Mouse (Mus musculus) gastrocnemius, postnatal 25 days (tissue): ENCODE data around the gene Apoa2. TPM values are rescaled to one million over a fixed set of nuclear protein-coding genes. Genes with fewer than 3 reads are reported as not detected.
A peak's percentile ranks its signal among the peaks of the same experiment; 100 is the strongest.

Source experiments
- DNase-seq: peaks from one replicate; pipeline ENCODE4 v3.0.0; 2022
- total RNA-seq, 2 experiments: library from RNA; stranded (reverse); gene quantifications; 1 replicate in 1 of 2; 2 replicates in 1 of 2; pipeline ENCODE4 v1.2.3; 2021

Apoa2 gene
- total RNA-seq, 2 experiments from 2014 or later = not detected

DNA sequence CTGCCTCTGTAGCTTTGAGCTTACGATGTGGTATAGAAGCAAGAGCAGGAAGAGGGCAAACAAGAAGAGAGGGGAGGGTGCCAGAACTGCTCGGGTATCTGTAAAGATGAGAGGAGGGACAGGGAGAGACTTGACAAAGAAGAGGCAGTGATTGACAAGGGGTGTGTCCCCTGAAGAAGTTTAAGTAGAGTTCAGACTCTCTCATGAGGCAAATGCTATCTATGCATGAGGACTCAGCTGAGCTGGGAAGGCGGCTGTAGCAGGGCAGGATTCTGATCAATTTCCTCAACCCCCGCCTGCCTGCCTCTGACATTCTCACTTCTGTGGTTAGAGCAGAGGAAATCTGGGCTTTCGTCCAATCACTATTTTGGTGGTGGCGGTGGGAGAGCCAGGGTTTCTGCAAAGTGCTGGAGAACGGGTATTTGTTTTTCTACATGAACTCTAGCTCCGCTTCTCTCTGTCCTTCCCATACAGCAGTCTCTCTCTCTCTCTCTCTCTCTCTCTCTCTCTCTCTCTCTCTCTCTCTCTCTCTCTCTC, 37.8 kb downstream of the Apoa2 start:
- DNase-seq = peak; percentile 61

DNA sequence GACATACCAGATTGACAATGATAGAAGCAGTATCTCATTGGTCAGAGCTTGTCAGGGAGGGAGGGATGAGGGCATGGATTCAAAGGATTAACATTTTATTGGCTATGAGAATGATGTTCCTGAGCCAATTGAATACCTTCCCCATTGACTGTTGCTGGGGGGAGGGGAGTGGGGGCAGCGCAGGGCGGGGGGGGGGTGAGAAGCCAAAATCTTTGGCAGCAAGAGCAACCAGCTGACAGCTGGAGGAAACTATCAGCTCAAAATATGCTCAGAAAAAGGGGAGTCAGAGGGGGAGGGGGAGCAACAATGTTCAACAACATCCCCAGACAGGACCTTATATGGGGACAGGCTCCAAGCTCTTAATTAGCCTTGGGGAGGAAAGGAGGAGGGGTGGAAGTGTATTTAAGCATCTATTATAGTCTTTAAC, 38.3 kb downstream of the Apoa2 start:
- no peak for DNase-seq

DNA sequence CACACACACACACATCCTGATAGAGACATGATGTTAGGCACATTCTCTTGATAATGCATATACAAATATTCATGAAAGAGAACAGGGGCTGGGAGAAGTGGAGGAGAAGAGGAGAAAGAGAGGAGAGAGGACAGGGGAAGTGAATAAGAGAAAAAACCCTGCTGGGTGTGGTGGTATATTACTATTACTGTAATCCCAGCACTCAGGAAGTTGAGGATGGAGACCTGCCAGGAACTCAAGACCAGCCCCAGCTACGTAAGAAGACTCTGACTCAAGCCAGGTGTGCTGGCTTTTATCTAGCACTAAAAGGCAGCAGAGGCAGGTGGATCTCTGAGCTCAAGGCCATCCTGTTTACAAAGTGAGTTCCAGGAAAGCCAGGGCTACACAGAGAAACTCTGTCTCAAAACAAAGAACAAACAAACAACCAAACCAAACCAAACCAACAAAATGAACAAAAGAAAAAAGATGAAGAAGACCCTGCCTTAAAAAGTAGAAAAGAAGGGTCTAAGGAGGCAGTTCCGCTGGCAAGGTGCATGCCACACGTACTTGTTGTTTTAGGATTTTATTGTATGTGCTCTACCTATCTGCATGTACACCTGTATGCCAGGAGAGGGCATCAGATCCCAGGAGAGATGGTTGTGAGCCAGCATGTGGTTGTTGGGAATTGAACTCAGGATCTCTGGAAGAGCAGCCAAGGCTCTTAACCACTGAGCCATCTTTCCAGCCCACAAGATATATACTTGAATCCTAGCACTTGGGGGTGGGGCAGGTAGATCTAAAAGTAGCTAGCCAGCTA, 39.0 kb downstream of the Apoa2 start:
- no peak for DNase-seq

DNA sequence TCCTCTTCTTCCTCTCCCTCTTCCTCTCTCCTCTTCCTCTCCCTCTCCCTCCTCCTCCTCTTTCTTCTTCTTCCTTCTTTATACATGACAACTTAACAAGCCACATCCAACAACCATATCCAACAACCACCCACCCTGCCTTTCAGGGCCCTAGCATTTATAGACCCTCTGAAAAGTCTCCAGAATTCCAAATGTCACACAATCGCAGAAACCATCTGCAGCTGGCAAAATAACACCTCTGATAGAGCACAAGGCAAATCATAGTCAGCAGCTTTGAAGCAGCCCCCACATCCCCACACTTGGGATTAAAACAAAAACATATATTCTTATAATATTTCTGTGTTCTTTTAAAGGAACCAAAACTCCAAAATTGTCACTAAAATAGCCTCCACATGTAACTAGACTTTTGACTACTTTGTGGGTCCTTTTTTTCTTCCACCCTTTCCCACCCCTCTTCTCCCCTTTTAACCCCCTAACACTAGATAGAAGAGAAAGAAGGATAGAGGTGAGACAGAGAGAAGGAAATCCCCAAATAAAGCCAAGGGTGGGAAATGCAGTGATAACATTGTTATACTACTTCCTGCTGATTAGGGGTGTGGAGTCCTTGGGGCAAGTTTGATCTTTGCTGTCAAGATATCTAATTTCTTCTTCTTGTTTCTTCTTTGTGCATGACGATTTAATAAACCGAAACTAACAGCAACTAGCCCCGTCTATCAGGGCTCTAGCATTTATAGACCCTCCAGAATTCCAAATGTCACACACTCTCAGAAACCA, 41.3 kb downstream of the Apoa2 start:
- DNase-seq = no peak

DNA sequence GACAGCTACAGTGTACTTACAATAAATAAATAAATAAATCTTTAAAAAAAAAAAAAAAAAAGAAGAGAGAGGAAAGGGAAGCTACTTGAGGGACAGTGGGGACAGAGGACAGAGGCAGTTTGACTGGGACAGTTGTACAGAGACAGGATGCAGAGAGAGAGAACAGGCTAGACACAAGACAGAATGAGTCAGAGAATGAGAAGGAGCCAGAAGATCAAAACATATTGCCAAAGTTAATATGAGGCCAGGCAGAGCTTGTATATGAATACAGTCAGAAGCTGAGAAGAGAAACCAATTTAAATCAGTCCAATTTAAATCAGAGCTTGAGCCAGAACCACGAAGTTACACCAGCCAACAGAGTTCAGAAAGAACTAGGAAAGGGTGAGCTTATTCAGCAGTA, 43.5 kb downstream of the Apoa2 start:
- DNase-seq = no peak

DNA sequence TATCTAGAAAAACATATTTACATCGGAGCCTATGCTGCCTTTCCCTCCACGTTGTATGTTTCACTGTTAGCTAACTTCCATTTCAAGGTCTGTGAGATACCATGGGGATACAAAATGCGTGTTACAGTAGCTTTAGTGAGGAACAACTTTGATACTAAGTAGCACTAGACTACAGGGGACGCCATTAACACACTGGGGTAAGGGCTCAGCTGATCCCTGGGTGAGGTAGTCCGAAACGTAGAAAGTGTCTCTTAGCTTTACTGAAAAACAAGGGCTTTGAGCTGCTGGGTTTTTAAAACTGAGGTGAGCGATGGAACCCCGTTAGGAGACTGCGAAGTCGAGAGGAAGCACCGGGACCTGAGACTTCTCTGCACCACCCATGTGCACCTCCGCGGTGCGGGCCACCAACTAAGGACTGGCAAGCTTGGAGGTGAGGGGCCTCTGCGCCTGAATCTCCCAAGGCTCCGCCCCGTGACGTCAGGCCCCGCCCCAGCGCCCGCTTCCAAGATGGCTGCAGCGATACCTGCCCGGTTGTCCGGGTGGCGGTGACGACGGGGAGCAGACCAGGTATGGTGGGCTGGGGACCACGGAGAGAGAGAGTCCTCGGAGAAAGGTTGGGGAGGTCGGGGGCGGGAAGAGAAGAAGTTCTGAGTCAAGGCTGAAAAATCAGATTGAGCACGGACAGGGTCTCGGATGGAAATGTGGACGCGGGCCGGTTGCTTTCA, 45.2 kb downstream of the Apoa2 start, which contains the start of gene B4galt3:
Gene B4galt3 (plus strand): TSS at position 481 of the 725 bp plus-strand sequence.
- DNase-seq = peak; percentile 93

DNA sequence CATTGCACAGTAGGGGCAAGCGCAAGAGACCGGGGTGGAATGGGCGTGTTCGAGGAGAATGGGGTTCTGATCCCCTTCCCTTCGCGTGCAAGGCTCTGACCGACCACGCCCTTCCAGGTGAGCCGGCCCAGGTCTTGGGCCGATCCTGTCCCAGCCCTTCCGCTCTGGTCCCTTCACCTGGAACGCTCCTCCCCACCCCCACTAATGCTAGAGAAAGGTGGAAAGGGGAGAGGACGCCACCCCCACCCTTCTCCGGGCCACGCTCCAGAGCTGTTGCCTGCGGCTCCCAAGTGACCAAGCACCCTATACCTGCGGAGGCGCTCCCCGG, 45.7 kb downstream of the Apoa2 start:
- no peak for DNase-seq

DNA sequence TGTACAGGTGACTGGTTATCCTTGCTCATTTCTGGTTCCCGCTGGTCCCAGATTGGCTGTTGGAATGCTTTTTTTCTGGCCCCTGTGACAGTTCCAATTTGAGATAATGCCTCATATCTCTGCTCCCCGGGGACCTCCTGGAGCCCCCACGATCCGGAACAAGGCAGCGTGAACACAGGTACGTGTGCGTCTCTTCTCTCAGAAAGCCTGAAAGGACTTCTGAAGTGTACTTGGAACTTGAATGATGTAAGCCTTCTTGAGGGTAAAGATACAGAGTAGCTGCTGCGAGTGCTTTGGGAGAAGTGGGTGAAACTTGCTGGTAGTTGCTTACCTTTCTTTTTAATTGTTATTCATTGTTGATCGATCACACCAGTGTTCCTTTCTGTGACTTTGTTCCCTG, 46.3 kb downstream of the Apoa2 start:
- no peak for DNase-seq

DNA sequence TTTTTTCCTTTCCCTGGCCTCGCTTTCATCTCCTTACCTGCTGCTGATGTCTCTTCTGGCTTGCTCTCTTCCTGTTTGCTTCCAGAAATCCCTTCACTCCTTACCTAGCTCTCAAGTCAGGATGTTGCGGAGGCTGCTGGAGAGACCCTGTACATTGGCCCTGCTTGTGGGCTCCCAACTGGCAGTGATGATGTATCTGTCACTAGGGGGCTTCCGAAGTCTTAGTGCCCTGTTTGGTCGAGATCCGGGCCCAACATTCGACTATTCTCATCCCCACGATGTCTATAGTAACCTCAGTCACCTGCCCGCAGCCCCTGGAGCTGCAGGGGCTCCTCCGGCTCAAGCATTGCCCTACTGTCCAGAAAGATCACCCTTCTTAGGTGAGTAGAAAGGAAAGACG, 46.8 kb downstream of the Apoa2 start:
- no peak for DNase-seq

DNA sequence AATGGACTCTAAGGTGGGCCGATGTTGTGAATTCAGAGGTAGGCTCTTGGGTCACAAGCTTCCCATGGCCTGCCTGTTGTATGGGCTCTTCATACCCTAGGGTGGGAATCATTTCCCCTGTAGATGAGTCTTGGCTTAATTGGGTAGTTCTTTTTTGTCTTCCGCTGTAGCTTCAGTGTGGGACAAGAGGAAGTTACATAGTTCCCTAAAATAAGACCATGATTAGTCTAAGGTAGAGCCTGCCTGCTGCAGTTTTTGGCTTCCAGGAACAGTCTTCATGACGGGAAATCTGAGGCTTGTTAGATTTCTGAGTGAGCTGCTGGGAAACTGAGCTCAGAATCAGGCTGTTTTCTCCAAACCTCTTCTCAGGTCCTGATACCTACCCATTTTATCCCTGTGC, 47.2 kb downstream of the Apoa2 start:
- DNase-seq = no peak

DNA sequence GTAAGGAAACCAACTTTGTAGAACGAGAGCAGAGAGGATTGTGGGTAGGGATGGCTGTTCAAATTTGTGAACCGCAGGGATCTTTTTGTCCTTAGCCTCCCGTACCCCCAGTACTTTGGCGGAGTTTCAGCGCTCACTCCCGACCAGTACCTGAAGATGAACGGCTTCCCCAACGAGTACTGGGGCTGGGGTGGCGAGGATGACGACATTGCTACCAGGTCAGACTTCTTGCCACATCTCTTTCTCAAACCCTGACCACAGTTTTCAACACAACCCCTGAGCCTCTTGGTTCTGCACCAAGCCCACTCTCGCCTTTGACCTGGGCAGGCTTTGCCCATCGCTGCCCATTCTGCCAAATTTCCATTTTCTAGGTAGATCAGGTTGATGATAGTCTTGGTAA, 49.3 kb downstream of the Apoa2 start:
- DNase-seq = no peak

DNA sequence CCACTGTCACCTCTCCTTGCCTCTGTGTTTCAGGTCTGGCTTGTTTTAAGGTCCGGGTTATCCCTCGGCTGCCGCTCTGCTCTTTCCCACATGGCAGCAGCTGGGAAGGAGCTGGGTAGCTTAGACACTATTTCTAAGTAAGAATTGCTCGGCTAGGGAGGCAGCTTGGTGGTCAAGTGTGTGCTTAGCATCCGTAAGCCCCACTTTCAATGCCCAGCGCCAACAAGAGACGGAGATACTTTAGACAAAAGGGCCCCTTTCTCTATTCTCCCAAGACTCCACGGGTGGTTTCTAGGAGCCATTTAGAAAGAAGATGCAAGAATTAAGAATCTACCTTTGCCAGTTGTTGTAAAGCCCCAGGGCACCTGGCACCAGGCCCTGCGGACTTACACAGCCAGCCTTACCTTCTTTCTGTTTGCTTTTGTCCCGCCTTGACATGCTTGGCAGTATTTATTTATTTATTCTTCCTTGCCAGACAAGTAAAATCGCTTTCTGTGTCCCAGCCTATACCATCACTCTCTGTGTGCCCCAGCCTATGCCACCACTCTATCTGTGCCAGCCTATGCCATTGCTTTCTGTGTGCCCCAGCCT, 50.4 kb downstream of the Apoa2 start:
- no peak for DNase-seq

Other genes with a start within 250 kb of the Apoa2 start
- 1 to 10 TPM; 1.9 to 2.8 TPM for gene Fcgr2b, start 248.5 kb upstream of the Apoa2 start, total RNA-seq
- gene Fcgr4, start 206.1 kb upstream of the Apoa2 start, total RNA-seq = not detected
- gene Fcgr3, start 160.1 kb upstream of the Apoa2 start, total RNA-seq = 1 to 10 TPM; 3.7 to 4.6 TPM
- gene Cfap126, start 111.1 kb upstream of the Apoa2 start, total RNA-seq = 1 to 10 TPM in 1 of 2 experiments, under 1 TPM in 1; 0.69 to 1.2 TPM
- gene Sdhc, start 74.5 kb upstream of the Apoa2 start, total RNA-seq = 100 to 1,000 TPM; 692 to 785 TPM
- gene Mpz, start 74.3 kb upstream of the Apoa2 start, total RNA-seq = 100 to 1,000 TPM in 1 of 2 experiments, 10 to 100 TPM in 1; 99.1 to 120 TPM
- gene Pcp4l1, start 28.8 kb upstream of the Apoa2 start, total RNA-seq = 10 to 100 TPM; 15.0 to 48.8 TPM
- gene Nr1i3, start 11.1 kb upstream of the Apoa2 start, total RNA-seq = not detected
- gene Tomm40l, start 2.5 kb upstream of the Apoa2 start, total RNA-seq = 10 to 100 TPM; 52.0 to 52.5 TPM
- 1 to 10 TPM; 3.2 to 3.9 TPM for gene Fcer1g, start 9.3 kb downstream of the Apoa2 start, total RNA-seq
- gene Adamts4, start 25.4 kb downstream of the Apoa2 start, total RNA-seq = 1 to 10 TPM in 1 of 2 experiments, under 1 TPM in 1; 0.43 to 1.4 TPM
- 1,000 to 10,000 TPM in 1 of 2 experiments, 100 to 1,000 TPM in 1; 872 to 1,009 TPM for gene Ndufs2, start 26.3 kb downstream of the Apoa2 start, total RNA-seq
- 1 to 10 TPM; 8.6 to 9.8 TPM for gene B4galt3, start 45.3 kb downstream of the Apoa2 start, total RNA-seq
- 10 to 100 TPM in 1 of 2 experiments, 1 to 10 TPM in 1; 9.4 to 11.6 TPM for gene Ppox, start 56.1 kb downstream of the Apoa2 start, total RNA-seq
- gene Usp21, start 62.9 kb downstream of the Apoa2 start, total RNA-seq = 10 to 100 TPM; 14.2 to 15.7 TPM
- 10 to 100 TPM; 70.9 to 80.8 TPM for gene Ufc1, start 70.0 kb downstream of the Apoa2 start, total RNA-seq
- gene Dedd, start 104.1 kb downstream of the Apoa2 start, total RNA-seq = 10 to 100 TPM; 26.4 to 29.6 TPM
- gene Nit1, start 120.6 kb downstream of the Apoa2 start, total RNA-seq = 10 to 100 TPM; 21.8 to 21.9 TPM
- gene Pfdn2, start 120.6 kb downstream of the Apoa2 start, total RNA-seq = 10 to 100 TPM; 85.5 to 89.0 TPM
- not detected for gene Klhdc9, start 135.7 kb downstream of the Apoa2 start, total RNA-seq
- gene Nectin4, start 145.0 kb downstream of the Apoa2 start, total RNA-seq = not detected
- under 1 TPM; 0.49 to 0.86 TPM for gene Arhgap30, start 163.9 kb downstream of the Apoa2 start, total RNA-seq
- 10 to 100 TPM; 24.6 to 25.2 TPM for gene Usf1, start 186.3 kb downstream of the Apoa2 start, total RNA-seq
- gene Tstd1, start 193.8 kb downstream of the Apoa2 start, total RNA-seq = 1 to 10 TPM in 1 of 2 experiments, under 1 TPM in 1; 0.95 to 1.3 TPM
- gene F11r, start 212.5 kb downstream of the Apoa2 start, total RNA-seq = 1 to 10 TPM; 6.2 to 6.9 TPM